Mouse (Mus musculus): Measurements from ENCODE around the gene Dtd1. TPM values are rescaled to one million over a fixed set of nuclear protein-coding genes. Genes with fewer than 3 reads are reported as not detected.

The Dtd1 gene
- polyA plus RNA-seq, 1 experiment from 2014 or later: 144 TPM

- no peaks in the 10 kb centered on the region for H3K9me3 ChIP-seq (ENCODE audit: control insufficient read depth, low read length)
- H3K4me1 ChIP-seq (ENCODE audit: control insufficient read depth, insufficient read depth, low read depth, low read length): peaks cover 3% of the 10 kb centered on the region; the same call in 1 of the 2 replicates
- no peak for ATAC-seq
- no peak overlapping the region for H3K4me2 ChIP-seq (ENCODE audit: low read length)
- 74% methylated on average over 6 of the region's 6 CpGs for WGBS
- H3K4me3 ChIP-seq (ENCODE audit: low read length): no peak overlapping the region
- no peaks in the 10 kb centered on the region for H3K36me3 ChIP-seq (ENCODE audit: control insufficient read depth, insufficient read depth, low read length)
- H3K9ac ChIP-seq (ENCODE audit: low read depth, low read length): no peak overlapping the region
- H3K27ac ChIP-seq (ENCODE audit: low read depth, low read length): no peak overlapping the region
- H3K27me3 ChIP-seq (replicated peaks; ENCODE audit: control insufficient read depth, insufficient read depth, low read length): no peaks in the 10 kb centered on the region
Observed at GRCm38 (mm10) chr2:144740577-144740997, 140.9 kb downstream of the Dtd1 start.

GRCm38 (mm10) chr2:144741973-144742372 lies 142.3 kb downstream of the Dtd1 start:
- H3K27ac ChIP-seq (ENCODE audit: low read depth, low read length): no peak overlapping the region
- no peak overlapping the region for H3K4me3 ChIP-seq (ENCODE audit: low read length)
- 89% methylated on average over 10 of the region's 10 CpGs for WGBS
- H3K36me3 ChIP-seq (ENCODE audit: control insufficient read depth, insufficient read depth, low read length): no peaks in the 10 kb centered on the region
- no peak overlapping the region for H3K4me2 ChIP-seq (ENCODE audit: low read length)
- peaks cover 3% of the 10 kb centered on the region; the same call in 1 of the 2 replicates for H3K4me1 ChIP-seq (ENCODE audit: control insufficient read depth, insufficient read depth, low read depth, low read length)
- no peak for ATAC-seq
- H3K27me3 ChIP-seq (replicated peaks; ENCODE audit: control insufficient read depth, insufficient read depth, low read length): no peaks in the 10 kb centered on the region
- H3K9ac ChIP-seq (ENCODE audit: low read depth, low read length): no peak overlapping the region
- H3K9me3 ChIP-seq (ENCODE audit: control insufficient read depth, low read length): no peaks in the 10 kb centered on the region

GRCm38 (mm10) chr2:144743316-144743715 lies 143.6 kb downstream of the Dtd1 start:
- H3K36me3 ChIP-seq (ENCODE audit: control insufficient read depth, insufficient read depth, low read length): no peaks in the 10 kb centered on the region
- H3K4me3 ChIP-seq (ENCODE audit: low read length): no peak overlapping the region
- no peak for ATAC-seq

GRCm38 (mm10) chr2:144745266-144745665 lies 145.6 kb downstream of the Dtd1 start:
- Histone ChIP-seq H3K36me3 (ENCODE audit: control insufficient read depth, insufficient read depth, low read length) (no peaks in the 10 kb centered on the region), H3K4me3 (ENCODE audit: low read length) (no peak overlapping the region), H3K27me3 (replicated peaks; ENCODE audit: control insufficient read depth, insufficient read depth, low read length) (no peaks in the 10 kb centered on the region), H3K9ac (ENCODE audit: low read depth, low read length) (no peak overlapping the region), H3K4me2 (ENCODE audit: low read length) (no peak overlapping the region), H3K4me1 (ENCODE audit: control insufficient read depth, insufficient read depth, low read depth, low read length) (peaks cover 3% of the 10 kb centered on the region; the same call in 1 of the 2 replicates), H3K27ac (ENCODE audit: low read depth, low read length) (no peak overlapping the region), H3K9me3 (ENCODE audit: control insufficient read depth, low read length) (no peaks in the 10 kb centered on the region)
- WGBS: 94% methylated on average over 2 of the region's 2 CpGs
- no peak for ATAC-seq

More at GRCm38 (mm10) chr2:144743316-144743715, 143.6 kb downstream of the Dtd1 start:
- 90% methylated on average over 5 of the region's 5 CpGs for WGBS
- H3K27me3 ChIP-seq (replicated peaks; ENCODE audit: control insufficient read depth, insufficient read depth, low read length): no peaks in the 10 kb centered on the region
- no peaks in the 10 kb centered on the region for H3K9me3 ChIP-seq (ENCODE audit: control insufficient read depth, low read length)
- H3K4me2 ChIP-seq (ENCODE audit: low read length): no peak overlapping the region
- no peak overlapping the region for H3K9ac ChIP-seq (ENCODE audit: low read depth, low read length)
- H3K4me1 ChIP-seq (ENCODE audit: control insufficient read depth, insufficient read depth, low read depth, low read length): peaks cover 3% of the 10 kb centered on the region; the same call in 1 of the 2 replicates
- no peak overlapping the region for H3K27ac ChIP-seq (ENCODE audit: low read depth, low read length)

GRCm38 (mm10) chr2:144746046-144746783 lies 146.5 kb downstream of the Dtd1 start:
- no peak overlapping the region for H3K27ac ChIP-seq (ENCODE audit: low read depth, low read length)
- WGBS: 73% methylated on average over 4 of the region's 4 CpGs
- H3K4me2 ChIP-seq (ENCODE audit: low read length): no peak overlapping the region
- H3K27me3 ChIP-seq (replicated peaks; ENCODE audit: control insufficient read depth, insufficient read depth, low read length): no peaks in the 10 kb centered on the region
- no peaks in the 10 kb centered on the region for H3K36me3 ChIP-seq (ENCODE audit: control insufficient read depth, insufficient read depth, low read length)
- H3K4me3 ChIP-seq (ENCODE audit: low read length): no peak overlapping the region
- ATAC-seq: no peak
- no peaks in the 10 kb centered on the region for H3K9me3 ChIP-seq (ENCODE audit: control insufficient read depth, low read length)
- peaks cover 3% of the 10 kb centered on the region; the same call in 1 of the 2 replicates for H3K4me1 ChIP-seq (ENCODE audit: control insufficient read depth, insufficient read depth, low read depth, low read length)
- no peak overlapping the region for H3K9ac ChIP-seq (ENCODE audit: low read depth, low read length)

DNA sequence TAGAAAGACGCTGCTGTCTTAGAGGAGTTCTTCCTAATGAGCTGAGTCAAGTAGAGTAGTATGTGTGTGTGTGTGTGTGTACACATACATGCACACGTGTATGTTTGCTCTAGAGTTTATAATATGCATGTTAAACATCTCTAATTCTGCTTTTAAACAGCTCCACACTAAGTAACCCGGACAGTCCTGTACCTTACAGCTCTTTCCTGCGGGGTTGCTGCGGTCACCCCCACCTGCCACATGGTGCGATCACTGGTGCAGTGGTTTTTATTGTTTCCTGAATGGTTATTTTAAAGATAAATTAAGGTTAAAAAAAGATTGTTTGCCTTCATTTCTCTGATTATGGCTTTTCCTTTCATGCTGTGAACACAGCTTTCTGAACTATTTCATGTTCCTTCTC lies 153.9 kb downstream of the Dtd1 start:
- no peak overlapping the region for H3K4me3 ChIP-seq (ENCODE audit: low read length)
- H3K9me3 ChIP-seq (ENCODE audit: control insufficient read depth, low read length): no peaks in the 10 kb centered on the region
- no peak overlapping the region for H3K27ac ChIP-seq (ENCODE audit: low read depth, low read length)
- H3K4me1 ChIP-seq (ENCODE audit: control insufficient read depth, insufficient read depth, low read depth, low read length): no peaks in the 10 kb centered on the region; the same call in 1 of the 2 replicates
- no peak overlapping the region for H3K4me2 ChIP-seq (ENCODE audit: low read length)
- H3K36me3 ChIP-seq (ENCODE audit: control insufficient read depth, insufficient read depth, low read length): no peaks in the 10 kb centered on the region
- ATAC-seq: no peak
- no peak overlapping the region for H3K9ac ChIP-seq (ENCODE audit: low read depth, low read length)
- WGBS: 81% methylated on average over 6 of the region's 6 CpGs
- H3K27me3 ChIP-seq (replicated peaks; ENCODE audit: control insufficient read depth, insufficient read depth, low read length): no peaks in the 10 kb centered on the region

GRCm38 (mm10) chr2:144755016-144755415 lies 155.3 kb downstream of the Dtd1 start:
- H3K36me3 ChIP-seq (ENCODE audit: control insufficient read depth, insufficient read depth, low read length): no peaks in the 10 kb centered on the region
- 89% methylated on average over 2 of the region's 2 CpGs for WGBS
- no peaks in the 10 kb centered on the region for H3K9me3 ChIP-seq (ENCODE audit: control insufficient read depth, low read length)
- H3K27ac ChIP-seq (ENCODE audit: low read depth, low read length): no peak overlapping the region
- no peak overlapping the region for H3K4me2 ChIP-seq (ENCODE audit: low read length)
- no peak for ATAC-seq
- no peaks in the 10 kb centered on the region; the same call in 1 of the 2 replicates for H3K4me1 ChIP-seq (ENCODE audit: control insufficient read depth, insufficient read depth, low read depth, low read length)
- H3K27me3 ChIP-seq (replicated peaks; ENCODE audit: control insufficient read depth, insufficient read depth, low read length): no peaks in the 10 kb centered on the region
- H3K4me3 ChIP-seq (ENCODE audit: low read length): no peak overlapping the region
- no peak overlapping the region for H3K9ac ChIP-seq (ENCODE audit: low read depth, low read length)

DNA sequence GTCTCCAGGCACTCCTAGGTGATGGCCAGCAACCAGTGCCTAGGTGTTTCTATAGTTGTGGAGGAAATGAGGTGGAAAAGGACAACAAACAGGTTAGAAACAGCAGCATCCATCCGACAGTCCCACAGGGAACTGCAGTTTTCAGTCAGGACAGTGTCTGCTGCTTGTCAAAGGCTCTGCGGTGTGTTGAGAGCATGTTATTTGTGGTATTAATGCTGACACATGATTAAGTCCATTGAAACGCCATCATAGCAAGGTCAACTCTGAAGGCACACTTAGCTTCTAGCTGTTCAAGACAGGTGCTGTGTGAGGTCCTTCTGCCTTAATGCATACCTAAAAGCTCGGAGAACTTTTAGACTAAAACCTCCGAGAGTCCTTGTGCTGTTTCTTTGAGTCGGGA lies 161.0 kb downstream of the Dtd1 start:
- no peaks in the 10 kb centered on the region for H3K27me3 ChIP-seq (replicated peaks; ENCODE audit: control insufficient read depth, insufficient read depth, low read length)
- ATAC-seq: no peak
- H3K4me1 ChIP-seq (ENCODE audit: control insufficient read depth, insufficient read depth, low read depth, low read length): no peaks in the 10 kb centered on the region
- 89% methylated on average over 6 of the region's 6 CpGs for whole genome bisulfite sequencing
- H3K9me3 ChIP-seq (ENCODE audit: control insufficient read depth, low read length): no peaks in the 10 kb centered on the region
- no peaks in the 10 kb centered on the region for H3K36me3 ChIP-seq (ENCODE audit: control insufficient read depth, insufficient read depth, low read length)
- no peak overlapping the region for H3K4me2 ChIP-seq (ENCODE audit: low read length)
- H3K4me3 ChIP-seq (ENCODE audit: low read length): no peak overlapping the region
- no peak overlapping the region for H3K27ac ChIP-seq (ENCODE audit: low read depth, low read length)
- H3K9ac ChIP-seq (ENCODE audit: low read depth, low read length): no peak overlapping the region

GRCm38 (mm10) chr2:144763706-144764105 lies 164.0 kb downstream of the Dtd1 start:
- H3K4me1 ChIP-seq (ENCODE audit: control insufficient read depth, insufficient read depth, low read depth, low read length): no peaks in the 10 kb centered on the region
- WGBS: 92% methylated on average over 9 of the region's 9 CpGs
- no peak overlapping the region for H3K9ac ChIP-seq (ENCODE audit: low read depth, low read length)
- no peaks in the 10 kb centered on the region for H3K27me3 ChIP-seq (replicated peaks; ENCODE audit: control insufficient read depth, insufficient read depth, low read length)
- no peak for ATAC-seq
- H3K9me3 ChIP-seq (ENCODE audit: control insufficient read depth, low read length): peaks cover 3% of the 10 kb centered on the region; the same call in 1 of the 2 replicates
- no peak overlapping the region for H3K27ac ChIP-seq (ENCODE audit: low read depth, low read length)
- no peak overlapping the region for H3K4me2 ChIP-seq (ENCODE audit: low read length)
- H3K4me3 ChIP-seq (ENCODE audit: low read length): no peak overlapping the region
- H3K36me3 ChIP-seq (ENCODE audit: control insufficient read depth, insufficient read depth, low read length): no peaks in the 10 kb centered on the region
